Mouse (Mus musculus): ENCODE measurements around the gene Hist2h3c2.
"Not testable (repeated sequence)": the region's sequence is repeated elsewhere in the genome, so short reads cannot be mapped to it uniquely, and the experiment has no call there.

DNA sequence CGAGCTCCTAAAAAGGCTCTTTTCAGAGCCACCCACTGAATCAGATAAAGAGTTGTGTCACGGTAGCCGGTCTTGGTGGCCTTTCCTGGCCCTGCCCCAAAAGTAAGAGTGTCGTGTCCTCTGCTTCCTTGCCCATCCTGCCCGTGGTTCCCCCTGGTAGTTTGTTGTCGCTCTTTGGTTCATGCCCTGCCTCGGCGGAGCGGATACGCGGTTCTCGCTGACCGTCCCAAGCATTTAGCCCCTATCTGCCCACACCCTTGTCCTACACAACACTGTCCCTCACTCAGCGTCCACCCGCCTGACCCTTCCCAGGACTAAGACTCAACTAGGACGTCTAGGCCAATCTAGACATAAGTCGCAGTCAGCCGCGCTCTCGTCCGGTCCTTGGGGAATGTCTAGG is 7.1 kb upstream of the Hist2h3c2 start:
- not testable (repeated sequence) for TF ChIP-seq CTCF (IDR thresholded peaks at IDR 0.05; ENCODE audit: control insufficient read depth, insufficient read depth, insufficient replicate concordance, low read depth, low read length); POLR2A (IDR thresholded peaks at IDR 0.05; ENCODE audit: control insufficient read depth, low read depth, low read length)
